Mouse (Mus musculus): Measurements from ENCODE around the gene Asf1b. TPM values are rescaled to one million over a fixed set of nuclear protein-coding genes. Genes with fewer than 3 reads are reported as not detected.

Gene Asf1b
- polyA plus RNA-seq (2012; rRNA removed), result 66.3 and 80.1 TPM in 2 replicates

DNA sequence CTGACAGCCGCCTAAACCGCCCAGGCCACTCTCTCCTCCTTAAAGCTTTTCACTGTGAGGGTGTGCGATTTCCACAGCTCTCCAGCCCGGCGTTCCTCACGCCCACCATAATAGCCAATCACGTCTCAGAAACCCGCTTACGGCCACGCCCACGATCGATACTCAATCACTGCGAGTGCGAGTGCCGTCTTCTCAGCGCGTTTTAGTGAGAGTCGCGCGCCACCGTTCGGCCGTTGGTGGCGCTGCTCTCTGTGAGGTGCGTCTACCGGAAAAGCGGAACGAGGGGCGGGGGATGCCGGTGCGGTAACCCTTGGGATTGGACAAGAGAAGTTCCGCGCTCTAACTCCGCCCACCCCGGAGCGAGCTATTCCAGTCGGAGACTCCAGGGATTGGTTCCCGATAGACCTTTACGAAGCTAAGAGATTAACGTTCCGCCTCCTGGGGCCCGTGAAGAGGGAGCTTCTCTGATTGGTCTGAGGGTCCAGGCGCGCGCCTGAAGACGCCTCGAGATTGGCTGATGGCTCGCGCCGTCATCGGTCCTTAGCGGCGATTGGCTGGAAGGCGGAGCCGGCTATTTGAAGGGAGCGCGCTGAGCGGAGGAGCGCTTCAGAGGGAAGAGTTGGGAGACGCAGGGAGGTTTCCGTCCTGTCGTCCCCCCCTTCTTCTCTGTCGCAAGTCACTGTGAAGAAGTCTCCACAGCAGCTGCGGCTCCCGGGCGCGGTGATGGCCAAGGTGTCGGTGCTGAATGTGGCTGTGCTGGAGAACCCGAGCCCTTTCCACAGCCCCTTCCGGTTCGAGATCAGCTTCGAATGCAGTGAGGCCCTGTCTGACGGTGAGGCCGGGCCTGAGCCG, at the start of gene Asf1b, which contains the start of gene Gm10644:
Gene Asf1b (plus strand): TSS at position 402 of the 852 bp plus-strand sequence.
Gene Gm10644 (minus strand): TSS at position 100 of the 852 bp plus-strand sequence.

DNA sequence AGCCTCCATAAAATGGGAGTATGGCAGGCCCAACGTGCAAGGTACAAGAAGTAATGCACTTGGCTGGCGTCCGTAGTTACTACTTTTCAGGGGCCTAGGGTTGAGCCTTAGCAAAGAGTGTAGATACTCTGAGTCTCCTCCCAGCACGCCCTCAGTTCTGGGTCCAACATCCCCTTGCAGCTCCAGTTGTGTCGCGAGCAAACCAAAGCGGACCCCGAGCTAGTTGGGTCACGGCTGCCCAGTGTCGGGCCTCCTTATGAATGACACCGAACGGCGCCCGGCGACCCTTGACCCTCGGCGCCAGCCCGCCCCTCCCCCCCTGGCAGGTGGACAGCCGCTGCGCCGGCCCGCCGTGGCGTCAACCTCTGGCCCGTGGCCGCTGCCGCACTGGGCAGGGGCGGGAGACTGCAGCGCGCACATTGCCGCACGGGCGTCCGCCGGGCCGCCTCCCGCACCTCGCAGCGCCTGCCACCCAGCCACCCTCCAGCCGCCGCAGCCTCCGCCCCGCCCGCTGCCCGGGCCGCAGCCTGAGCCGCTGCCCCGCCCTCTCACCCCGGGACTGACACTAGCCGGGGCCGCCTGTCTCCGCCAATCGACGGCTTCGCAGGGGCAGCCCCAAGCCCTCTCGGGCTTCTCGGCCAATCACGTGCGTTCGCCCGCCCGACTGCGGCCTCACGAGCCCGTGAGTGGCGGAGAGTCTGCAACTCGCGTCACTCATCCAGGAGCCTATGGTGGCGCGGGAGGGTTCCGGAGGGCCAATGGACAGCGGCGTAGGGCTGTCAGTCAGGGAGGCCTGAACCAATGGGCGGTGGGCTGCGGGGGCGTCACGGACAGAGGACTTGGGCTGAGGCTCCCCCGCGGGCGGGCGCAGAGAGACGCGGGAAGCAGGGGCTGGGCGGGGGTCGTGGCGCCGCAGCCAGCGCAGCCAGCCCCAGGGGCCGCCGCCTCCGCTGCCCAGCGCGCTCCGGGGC, 17.1 kb downstream of the Asf1b start, which contains the start of gene Prkaca:
Gene Prkaca (plus strand): TSS at position 844 of the 971 bp plus-strand sequence.

GRCm38 (mm10) chr8:83997511-83998141, 42.3 kb downstream of the Asf1b start, which contains the start of gene Samd1:
Samd1 (plus strand) TSS chr8:83997672.

GRCm38 (mm10) chr8:84001281-84002000, 46.1 kb downstream of the Asf1b start, which contains the start of gene 1700067K01Rik:
1700067K01Rik (plus strand) TSS chr8:84001502.

GRCm38 (mm10) chr8:84011705-84012498, 56.6 kb downstream of the Asf1b start, which contains the start of gene 2210011C24Rik:
2210011C24Rik (minus strand) TSS chr8:84012171.

Other genes starting within 250 kb of the Asf1b start
- gene Ddx39, start 240.3 kb upstream of the Asf1b start, polyA plus RNA-seq (2012; rRNA removed), result 134 and 140 TPM in 2 replicates
- 15.5 and 29.8 TPM in 2 replicates for gene Adgre5, start 214.2 kb upstream of the Asf1b start, polyA plus RNA-seq (2012; rRNA removed)
- 92.0 and 127 TPM in 2 replicates for gene Adgrl1, start 55.4 kb upstream of the Asf1b start, polyA plus RNA-seq (2012; rRNA removed)
- 0.47 and 0.55 TPM in 2 replicates for gene Gm10644, start 302 bp upstream of the Asf1b start, polyA plus RNA-seq (2012; rRNA removed)
- 85.5 and 107 TPM in 2 replicates for gene Prkaca, start 17.5 kb downstream of the Asf1b start, polyA plus RNA-seq (2012; rRNA removed)
- 74.9 and 84.6 TPM in 2 replicates for gene Samd1, start 42.2 kb downstream of the Asf1b start, polyA plus RNA-seq (2012; rRNA removed)
- 0.81 and 1.1 TPM in 2 replicates for gene 1700067K01Rik, start 46.0 kb downstream of the Asf1b start, polyA plus RNA-seq (2012; rRNA removed)
- 0.10 and 0.12 TPM in 2 replicates for gene 2210011C24Rik, start 56.7 kb downstream of the Asf1b start, polyA plus RNA-seq (2012; rRNA removed)
- gene Palm3, start 66.0 kb downstream of the Asf1b start, polyA plus RNA-seq (2012; rRNA removed), result 6.2 and 10.8 TPM in 2 replicates
- gene Il27ra, start 87.1 kb downstream of the Asf1b start, polyA plus RNA-seq (2012; rRNA removed), result 0.37 and 0.45 TPM in 2 replicates
- not detected in 2 replicates for gene Rln3, start 89.5 kb downstream of the Asf1b start, polyA plus RNA-seq (2012; rRNA removed)
- gene Gm10643, start 109.6 kb downstream of the Asf1b start, polyA plus RNA-seq (2012; rRNA removed), result 2.5 and 2.7 TPM in 2 replicates
- 20.2 and 26.5 TPM in 2 replicates for gene Rfx1, start 111.3 kb downstream of the Asf1b start, polyA plus RNA-seq (2012; rRNA removed)
- gene Dcaf15, start 149.3 kb downstream of the Asf1b start, polyA plus RNA-seq (2012; rRNA removed), result 65.4 and 90.4 TPM in 2 replicates
- 0.07 and 0.32 TPM in 2 replicates for gene Podnl1, start 170.5 kb downstream of the Asf1b start, polyA plus RNA-seq (2012; rRNA removed)
- 16.2 and 18.8 TPM in 2 replicates for gene Cc2d1a, start 192.4 kb downstream of the Asf1b start, polyA plus RNA-seq (2012; rRNA removed)
- gene 4930432K21Rik, start 192.5 kb downstream of the Asf1b start, polyA plus RNA-seq (2012; rRNA removed), result 1.4 and 1.6 TPM in 2 replicates
- gene Nanos3, start 229.7 kb downstream of the Asf1b start, polyA plus RNA-seq (2012; rRNA removed), result 4.6 and 7.7 TPM in 2 replicates

All from central nervous system, embryonic 11.5 days (tissue).